Mouse (Mus musculus) lung, postnatal 4 days (tissue): ENCODE data around the gene Gas1.

Experiments used
- DNase-seq, 2 experiments: peaks; one replicate each; pipeline ENCODE4 v3.0.0; 2021

The Gas1 gene

GRCm38 (mm10) chr13:60172366-60173017 is 4.7 kb downstream of the Gas1 start:
- DNase-seq, result no peak

GRCm38 (mm10) chr13:60171781-60172180 is 5.4 kb downstream of the Gas1 start:
- no peak for DNase-seq

- DNase-seq, result no peak
Measured at GRCm38 (mm10) chr13:60170898-60171715, 6.1 kb downstream of the Gas1 start.

GRCm38 (mm10) chr13:60169026-60169425 is 8.1 kb downstream of the Gas1 start:
- no peak for DNase-seq

- no peak for DNase-seq
Measured at GRCm38 (mm10) chr13:60156294-60157126, 20.7 kb downstream of the Gas1 start.

- DNase-seq, result no peak
Measured at GRCm38 (mm10) chr13:60154170-60154569, 23.0 kb downstream of the Gas1 start.

GRCm38 (mm10) chr13:60148235-60148634 is 28.9 kb downstream of the Gas1 start:
- no peak for DNase-seq

GRCm38 (mm10) chr13:60147857-60148181 is 29.3 kb downstream of the Gas1 start:
- DNase-seq, result no peak

GRCm38 (mm10) chr13:60146994-60147856 is 29.9 kb downstream of the Gas1 start:
- DNase-seq, result no peak

GRCm38 (mm10) chr13:60146231-60146630 is 30.9 kb downstream of the Gas1 start:
- no peak for DNase-seq

- no peak for DNase-seq
Measured at GRCm38 (mm10) chr13:60136962-60137361, 40.2 kb downstream of the Gas1 start.

GRCm38 (mm10) chr13:60134439-60134799 is 42.7 kb downstream of the Gas1 start:
- DNase-seq, result no peak

GRCm38 (mm10) chr13:60133716-60134438 is 43.3 kb downstream of the Gas1 start:
- DNase-seq, result no peak

GRCm38 (mm10) chr13:60131771-60132170 is 45.4 kb downstream of the Gas1 start:
- DNase-seq, result no peak

- no peak for DNase-seq
Measured at GRCm38 (mm10) chr13:60129541-60129940, 47.6 kb downstream of the Gas1 start.

- DNase-seq, result no peak
Measured at GRCm38 (mm10) chr13:60126338-60126737, 50.8 kb downstream of the Gas1 start.

- no peak for DNase-seq
Measured at GRCm38 (mm10) chr13:60125501-60126305, 51.5 kb downstream of the Gas1 start.

- no peak for DNase-seq
Measured at GRCm38 (mm10) chr13:60125020-60125419, 52.1 kb downstream of the Gas1 start.

- no peak for DNase-seq
Measured at GRCm38 (mm10) chr13:60124456-60124855, 52.7 kb downstream of the Gas1 start.
